Mouse (Mus musculus): ENCODE results near the gene Stra8.
A peak's percentile ranks its signal among the peaks of the same experiment; 100 is the strongest.

GRCm38 (mm10) chr6:34927156-34927555 is 7.2 kb downstream of the Stra8 start:
- TF ChIP-seq CTCF (IDR thresholded peaks at IDR 0.05; ENCODE audit: low read depth) = peak; percentile 78
- TF ChIP-seq EP300 (IDR thresholded peaks at IDR 0.05; ENCODE audit: low read depth) = no peak

All from heart, postnatal 0 days (tissue).